Mouse (Mus musculus): ENCODE results near the gene Gm10271. TPM values are rescaled to one million over a fixed set of nuclear protein-coding genes. Genes with fewer than 3 reads are reported as not detected.

Gm10271 gene
- total RNA-seq, 2 experiments from 2014 or later = not detected

Other genes with a start within 250 kb of the Gm10271 start
- under 1 TPM; 0.12 to 0.39 TPM for gene Myrfl, start 75.7 kb downstream of the Gm10271 start, total RNA-seq (2021)
- gene Rab3ip, start 21.8 kb downstream of the Gm10271 start, total RNA-seq (2021) = 10 to 100 TPM; 41.3 to 49.3 TPM
- gene Best3, start 13.7 kb upstream of the Gm10271 start, total RNA-seq (2021) = under 1 TPM; 0.48 to 0.70 TPM
- not detected for gene Lrrc10, start 72.7 kb upstream of the Gm10271 start, total RNA-seq (2021)
- gene Cct2, start 91.2 kb upstream of the Gm10271 start, total RNA-seq (2021) = 100 to 1,000 TPM; 211 to 224 TPM
- gene Frs2, start 175.9 kb upstream of the Gm10271 start, total RNA-seq (2021) = 10 to 100 TPM; 24.0 to 26.4 TPM